Mouse (Mus musculus): ENCODE measurements around the gene Gm40460.
"Not testable (repeated sequence)": the region's sequence is repeated elsewhere in the genome, so short reads cannot be mapped to it uniquely, and the experiment has no call there.

The Gm40460 gene

GRCm38 (mm10) chr7:142240978-142241377 is at the start of gene Gm40460:
Gm40460 (minus strand) TSS chr7:142241078.
- DNase-seq (ENCODE audit: inconsistent age in 2 of 2, low spot score in 1 of 2): no peak

- DNase-seq (ENCODE audit: inconsistent age in 2 of 2, low spot score in 1 of 2): not testable (repeated sequence)
Observed at GRCm38 (mm10) chr7:142285910-142286612, 45.2 kb upstream of the Gm40460 start.

- peak; percentile 55 to 86 for DNase-seq (ENCODE audit: inconsistent age in 2 of 2, low spot score in 1 of 2)
Observed at GRCm38 (mm10) chr7:142285130-142285835, 44.4 kb upstream of the Gm40460 start.

- peak; percentile 90 to 97 for DNase-seq (ENCODE audit: inconsistent age in 2 of 2, low spot score in 1 of 2)
Observed at GRCm38 (mm10) chr7:142284615-142285080, 43.8 kb upstream of the Gm40460 start.

- DNase-seq (ENCODE audit: inconsistent age in 2 of 2, low spot score in 1 of 2): peak; percentile 62 to 87
Observed at GRCm38 (mm10) chr7:142284023-142284591, 43.2 kb upstream of the Gm40460 start.

GRCm38 (mm10) chr7:142282847-142283246 is 42.0 kb upstream of the Gm40460 start:
- peak; percentile 34 to 66 for DNase-seq (ENCODE audit: inconsistent age in 2 of 2, low spot score in 1 of 2)

GRCm38 (mm10) chr7:142279291-142279690 is 38.4 kb upstream of the Gm40460 start:
- DNase-seq (ENCODE audit: inconsistent age in 2 of 2, low spot score in 1 of 2): not testable (repeated sequence)

- peak; percentile 60 to 83 for DNase-seq (ENCODE audit: inconsistent age in 2 of 2, low spot score in 1 of 2)
Observed at GRCm38 (mm10) chr7:142278183-142278582, 37.3 kb upstream of the Gm40460 start.

GRCm38 (mm10) chr7:142274263-142274662 is 33.4 kb upstream of the Gm40460 start, which contains the start of gene Gm4559:
Gm4559 (minus strand) TSS chr7:142274363.
- not testable (repeated sequence) for DNase-seq (ENCODE audit: inconsistent age in 2 of 2, low spot score in 1 of 2)

- not testable (repeated sequence) for DNase-seq (ENCODE audit: inconsistent age in 2 of 2, low spot score in 1 of 2)
Observed at GRCm38 (mm10) chr7:142258254-142258653, 17.4 kb upstream of the Gm40460 start, which contains the start of gene Gm2431. Gm2431 (minus strand) TSS chr7:142258354.

- DNase-seq (ENCODE audit: inconsistent age in 2 of 2, low spot score in 1 of 2): peak; percentile 17 to 66
Observed at GRCm38 (mm10) chr7:142255517-142255916, 14.6 kb upstream of the Gm40460 start.

- DNase-seq (ENCODE audit: inconsistent age in 2 of 2, low spot score in 1 of 2): peak; percentile 17 to 58
Observed at GRCm38 (mm10) chr7:142249824-142250223, 8.9 kb upstream of the Gm40460 start.

- no peak for DNase-seq (ENCODE audit: inconsistent age in 2 of 2, low spot score in 1 of 2)
Observed at GRCm38 (mm10) chr7:142231540-142231939, 9.3 kb downstream of the Gm40460 start.

- not testable (repeated sequence) for DNase-seq (ENCODE audit: inconsistent age in 2 of 2, low spot score in 1 of 2)
Observed at GRCm38 (mm10) chr7:142229871-142230270, 11.0 kb downstream of the Gm40460 start, which contains the start of gene Krtap5-5. Krtap5-5 (minus strand) TSS chr7:142229971.

GRCm38 (mm10) chr7:142224518-142224917 is 16.4 kb downstream of the Gm40460 start:
- DNase-seq (ENCODE audit: inconsistent age in 2 of 2, low spot score in 1 of 2): no peak

- DNase-seq (ENCODE audit: inconsistent age in 2 of 2, low spot score in 1 of 2): not testable (repeated sequence)
Observed at GRCm38 (mm10) chr7:142212136-142212535, 28.7 kb downstream of the Gm40460 start.

- no peak for DNase-seq (ENCODE audit: inconsistent age in 2 of 2, low spot score in 1 of 2)
Observed at GRCm38 (mm10) chr7:142211559-142211958, 29.3 kb downstream of the Gm40460 start, which contains the start of gene Gm7579. Gm7579 (plus strand) TSS chr7:142211859.

- DNase-seq (ENCODE audit: inconsistent age in 2 of 2, low spot score in 1 of 2): not testable (repeated sequence)
Observed at GRCm38 (mm10) chr7:142206891-142207290, 34.0 kb downstream of the Gm40460 start.

GRCm38 (mm10) chr7:142205488-142205887 is 35.4 kb downstream of the Gm40460 start:
- no peak for DNase-seq (ENCODE audit: inconsistent age in 2 of 2, low spot score in 1 of 2)

GRCm38 (mm10) chr7:142201064-142201463 is 39.8 kb downstream of the Gm40460 start, which contains the start of gene Krtap5-3:
Krtap5-3 (plus strand) TSS chr7:142201364.
- DNase-seq (ENCODE audit: inconsistent age in 2 of 2, low spot score in 1 of 2): no peak

GRCm38 (mm10) chr7:142198748-142199147 is 42.1 kb downstream of the Gm40460 start:
- DNase-seq (ENCODE audit: inconsistent age in 2 of 2, low spot score in 1 of 2): no peak
